Mouse (Mus musculus) mouse trophoblast stem cell (cell line): ENCODE data around the gene Slc9a1.

ENCODE experiments used
- in situ Hi-C, 2 experiments: fragments of 300-500 bp; cut with MseI, MboI; formaldehyde crosslinking; loops; 2 replicates in 1 of 2; 3 replicates in 1 of 2; pipeline ENCODE4 v1.15.1; 2025

Slc9a1 gene

DNA sequence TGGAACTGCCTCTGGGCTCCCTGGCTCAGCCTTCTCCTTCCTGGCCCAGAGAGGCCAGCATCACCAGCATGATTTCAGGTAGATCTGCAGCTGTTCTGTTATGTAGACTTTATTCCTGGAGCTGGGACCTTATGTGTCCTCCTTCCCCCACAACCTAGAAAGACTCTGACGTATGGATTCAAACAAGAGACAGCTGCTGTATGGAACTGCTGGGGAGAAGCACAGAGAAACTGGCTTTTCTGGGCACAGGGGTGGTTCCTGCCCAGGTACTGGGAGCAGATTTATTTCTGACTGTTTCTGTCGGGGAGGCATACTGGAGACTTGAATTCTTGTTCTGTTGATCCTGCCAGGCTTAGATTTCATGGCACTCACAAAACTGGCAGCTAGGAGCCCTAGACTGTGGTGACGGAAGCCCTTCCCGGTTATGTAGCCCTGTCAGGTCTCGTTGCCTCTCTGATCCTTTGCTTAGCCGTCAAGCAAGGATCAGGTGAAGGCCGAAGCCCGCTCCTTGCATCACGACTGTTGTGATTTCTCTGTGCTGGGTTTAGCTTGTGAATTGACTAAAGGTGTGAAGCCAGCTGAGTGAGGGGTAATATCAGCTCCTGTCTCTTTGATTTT, 34.2 kb downstream of the Slc9a1 start:
- in situ Hi-C loops: no loop called here

DNA sequence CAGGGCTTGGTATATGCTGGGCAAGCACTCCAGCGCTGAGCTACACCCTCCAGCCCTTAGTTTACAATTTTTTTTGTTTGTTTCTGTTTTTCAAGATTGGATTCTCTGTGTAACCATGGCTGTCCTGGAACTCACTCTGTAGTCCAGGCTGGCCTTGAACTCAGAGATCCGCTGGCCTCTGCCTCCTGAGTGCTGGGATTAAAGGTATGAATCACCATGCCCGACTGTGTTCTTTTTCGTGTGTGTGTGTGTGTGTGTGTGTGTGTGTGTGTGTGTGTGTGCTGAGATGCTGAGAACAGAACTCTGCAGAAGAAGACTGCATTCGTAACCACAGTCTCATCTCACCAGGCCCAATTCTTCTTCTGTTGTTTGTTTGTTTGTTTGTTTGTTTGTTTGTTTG, 34.8 kb downstream of the Slc9a1 start:
- in situ Hi-C loops: no loop called here

DNA sequence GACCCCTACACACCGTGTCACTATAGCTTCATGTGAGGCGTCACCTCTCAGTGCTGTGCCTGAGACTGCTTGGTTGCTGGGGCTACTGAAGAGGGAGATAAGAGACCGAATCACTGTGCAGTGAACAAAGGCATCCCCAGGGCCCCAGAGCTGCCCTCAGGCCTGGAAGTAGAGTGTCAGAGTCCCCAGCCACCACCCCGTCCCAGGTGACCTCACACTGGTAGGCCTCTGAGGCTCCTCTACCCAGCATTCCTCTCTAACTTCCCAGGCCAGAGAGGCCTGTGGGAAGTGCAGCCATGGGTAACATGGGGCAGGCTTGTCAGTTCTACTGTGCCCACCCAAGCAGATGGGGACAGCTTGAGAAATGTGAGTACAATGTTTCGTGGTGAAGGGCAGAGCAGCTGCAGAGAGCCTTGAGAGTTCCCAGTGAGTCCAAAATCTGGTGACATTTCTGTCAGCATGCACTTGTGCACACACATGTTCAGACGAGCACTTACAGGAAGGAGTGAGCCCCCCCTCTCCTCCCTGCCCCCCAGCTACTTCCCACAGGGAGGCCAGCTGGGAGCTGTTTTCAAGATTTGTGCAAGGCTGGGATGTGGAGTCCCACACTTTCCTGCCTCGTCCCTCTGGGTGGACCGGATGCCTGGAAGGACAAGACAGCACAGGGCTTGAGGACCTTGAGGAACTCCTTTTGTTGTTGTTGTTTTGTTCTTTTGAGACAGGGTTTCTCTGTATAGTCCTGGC, 37.0 kb downstream of the Slc9a1 start:
- in situ Hi-C loops: no loop called here

DNA sequence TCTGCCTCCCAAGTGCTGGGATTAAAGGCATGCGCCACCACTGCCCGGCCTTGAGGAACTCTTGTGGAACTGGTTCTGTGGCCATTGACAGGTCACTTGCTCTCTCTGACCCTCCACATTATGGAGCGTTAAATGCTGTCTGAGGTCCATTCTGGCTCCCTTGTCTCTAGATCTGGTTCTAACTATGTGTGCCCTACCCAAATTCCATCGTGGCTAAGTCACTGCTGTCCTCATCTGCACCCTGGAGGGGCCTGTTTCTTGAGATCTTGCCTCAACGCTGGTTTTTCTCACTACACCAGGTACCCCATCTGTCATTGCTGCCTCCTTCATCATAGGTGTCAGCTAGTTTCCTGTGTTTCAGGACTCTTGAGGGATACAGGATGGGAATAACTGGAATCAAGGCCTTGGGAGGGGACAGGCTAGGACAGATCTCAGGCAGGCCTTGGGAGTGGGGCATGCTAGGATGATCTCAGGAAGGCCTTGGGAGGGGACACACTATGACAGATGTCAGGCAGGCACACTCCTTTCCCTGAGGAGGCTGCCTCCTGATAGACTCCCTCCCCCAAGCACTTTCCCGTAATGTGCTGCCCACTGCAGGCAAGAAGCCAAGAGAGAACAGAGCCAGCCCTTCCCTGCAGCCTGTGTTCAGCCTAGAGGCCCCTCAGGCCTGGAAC, 37.7 kb downstream of the Slc9a1 start:
- in situ Hi-C loops: no loop called here

DNA sequence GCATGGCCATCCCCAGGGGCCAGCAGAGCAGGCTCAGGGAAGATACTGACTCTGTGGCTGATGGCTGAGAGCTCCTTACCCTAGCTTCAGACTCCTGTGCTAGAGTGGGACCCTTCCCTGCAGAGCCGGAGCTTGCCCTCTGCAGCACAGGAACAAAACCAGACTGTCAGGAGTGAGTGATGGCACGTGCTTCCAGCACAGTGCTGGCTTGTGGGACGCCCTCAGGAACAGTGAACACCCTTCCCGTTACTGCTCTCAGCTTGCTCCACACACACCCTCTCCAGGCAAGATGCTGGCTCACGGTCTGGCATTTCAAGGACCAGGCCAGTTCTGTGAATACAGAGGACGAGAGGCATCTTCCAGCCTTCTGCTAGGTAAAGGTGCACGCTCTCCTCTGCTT, 38.5 kb downstream of the Slc9a1 start:
- in situ Hi-C loops: no loop called here

DNA sequence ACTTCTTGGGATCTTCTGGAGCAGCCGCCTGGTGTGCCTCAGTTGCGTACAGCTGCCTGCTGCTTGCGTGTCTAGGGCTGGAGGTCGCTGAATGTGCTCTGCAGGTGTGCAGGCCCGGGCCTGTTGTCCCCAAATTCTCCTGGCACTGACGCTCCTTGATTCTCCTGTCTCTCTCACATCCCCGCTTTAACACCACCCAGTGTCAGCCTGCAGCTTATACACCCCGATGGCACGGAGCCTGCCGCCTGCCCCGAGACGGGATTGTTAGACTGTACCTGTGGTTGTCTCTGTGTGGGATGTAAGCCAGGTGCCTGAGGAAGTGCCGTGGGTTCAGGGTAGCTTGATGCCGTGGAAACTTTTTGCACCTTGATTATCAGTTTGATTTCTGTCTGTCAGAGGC, 41.5 kb downstream of the Slc9a1 start:
- in situ Hi-C loops: no loop called here

DNA sequence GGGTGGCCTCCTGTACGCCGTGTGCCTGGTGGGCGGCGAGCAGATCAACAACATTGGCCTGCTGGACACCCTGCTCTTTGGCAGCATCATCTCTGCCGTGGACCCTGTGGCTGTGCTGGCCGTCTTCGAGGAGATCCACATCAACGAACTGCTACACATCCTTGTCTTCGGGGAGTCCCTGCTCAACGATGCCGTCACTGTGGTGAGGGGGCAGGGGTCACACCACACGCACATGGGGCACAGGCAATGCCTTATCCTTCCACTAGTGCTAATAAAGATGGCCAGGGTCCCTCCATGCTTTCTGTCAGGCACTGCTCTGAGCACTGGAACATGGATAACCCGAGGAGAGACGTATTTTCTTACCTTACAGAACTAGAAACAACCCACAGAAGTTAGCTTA, 42.6 kb downstream of the Slc9a1 start:
- in situ Hi-C loops: no loop called here

DNA sequence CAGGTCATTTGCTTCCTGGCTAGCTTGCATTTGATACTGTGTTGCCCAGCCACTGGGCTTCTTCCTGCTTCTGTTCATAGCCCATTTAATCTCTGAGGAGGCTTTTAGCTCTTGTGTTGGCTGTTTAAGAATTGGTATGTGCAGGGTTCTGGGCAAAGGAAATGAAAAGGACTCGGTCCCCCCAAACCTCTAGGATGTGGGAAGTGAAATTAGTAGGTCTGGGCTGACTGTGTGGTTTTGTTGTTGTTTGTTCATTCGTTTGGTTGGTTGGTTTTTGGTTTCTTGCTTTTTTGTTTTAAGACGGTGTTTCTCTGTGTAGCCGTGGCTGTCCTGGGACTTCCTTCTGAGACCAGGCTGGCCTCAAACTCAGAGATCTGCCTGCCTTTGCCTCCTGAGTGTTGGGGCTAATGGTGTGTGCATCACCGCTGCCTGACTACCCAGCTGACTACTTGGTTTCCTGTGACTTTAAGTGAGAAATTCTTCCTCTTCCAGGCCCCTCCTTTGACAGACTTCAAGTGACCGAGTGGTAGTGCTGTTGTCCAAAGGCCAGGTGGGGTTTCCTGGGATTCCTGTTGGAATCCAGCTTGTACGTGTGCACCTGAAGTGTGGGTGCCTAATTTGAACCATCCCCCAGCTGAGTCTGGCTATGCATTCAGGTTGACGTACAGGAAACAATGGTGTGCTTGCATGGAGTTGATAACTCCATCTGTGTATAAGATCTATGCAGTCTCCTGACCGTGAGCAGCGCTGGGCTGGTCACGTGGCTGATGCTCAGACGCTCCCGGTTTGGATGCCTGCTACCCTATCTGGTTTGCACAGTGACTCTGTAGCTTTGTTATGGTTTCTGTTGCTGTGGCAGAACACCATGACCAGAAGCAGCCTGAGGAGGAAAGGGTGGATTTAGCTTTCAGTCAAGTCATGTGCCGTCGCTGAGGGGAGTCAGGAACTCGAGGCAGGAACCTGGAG, 43.4 kb downstream of the Slc9a1 start:
- in situ Hi-C loops: no loop called here

DNA sequence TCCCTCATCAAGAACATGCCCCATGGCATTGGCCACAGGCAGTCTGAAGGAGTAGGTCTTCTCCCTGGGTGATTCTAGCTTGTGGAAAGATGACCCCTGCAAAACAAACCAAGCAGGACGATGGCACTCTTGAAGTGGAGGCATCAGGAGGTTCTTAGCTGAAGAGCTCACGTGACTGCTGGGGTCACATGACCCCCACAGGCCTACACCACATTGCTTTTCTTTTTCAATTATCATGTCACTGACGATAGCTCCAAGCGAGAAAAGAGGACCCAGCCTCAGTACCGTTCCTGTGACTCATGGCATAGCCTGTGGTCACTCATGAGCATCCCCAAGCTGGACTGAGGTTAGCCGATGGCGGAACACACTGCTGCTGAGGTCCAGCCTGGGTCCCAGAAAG, 44.1 kb downstream of the Slc9a1 start:
- in situ Hi-C loops: no loop called here

DNA sequence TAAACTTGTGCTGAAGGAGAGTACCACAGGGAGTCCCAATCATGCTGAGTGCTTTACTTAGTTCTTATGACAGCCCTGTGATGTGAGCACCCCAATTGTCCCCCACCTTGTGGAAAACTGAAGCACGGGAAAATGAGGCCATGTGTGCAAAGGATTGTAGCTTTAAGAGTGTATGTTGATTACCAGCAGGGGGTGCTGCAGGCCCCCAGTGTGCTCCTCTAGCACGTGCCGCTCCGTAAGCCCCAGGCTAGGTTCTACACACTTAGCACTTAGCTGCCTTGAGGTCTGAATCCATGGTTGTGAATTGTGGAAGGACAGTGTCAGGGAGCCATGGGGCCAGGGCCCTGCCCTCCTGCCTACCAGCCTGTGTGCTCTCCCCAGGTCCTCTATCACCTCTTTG, 45.4 kb downstream of the Slc9a1 start:
- in situ Hi-C loops: no loop called here

DNA sequence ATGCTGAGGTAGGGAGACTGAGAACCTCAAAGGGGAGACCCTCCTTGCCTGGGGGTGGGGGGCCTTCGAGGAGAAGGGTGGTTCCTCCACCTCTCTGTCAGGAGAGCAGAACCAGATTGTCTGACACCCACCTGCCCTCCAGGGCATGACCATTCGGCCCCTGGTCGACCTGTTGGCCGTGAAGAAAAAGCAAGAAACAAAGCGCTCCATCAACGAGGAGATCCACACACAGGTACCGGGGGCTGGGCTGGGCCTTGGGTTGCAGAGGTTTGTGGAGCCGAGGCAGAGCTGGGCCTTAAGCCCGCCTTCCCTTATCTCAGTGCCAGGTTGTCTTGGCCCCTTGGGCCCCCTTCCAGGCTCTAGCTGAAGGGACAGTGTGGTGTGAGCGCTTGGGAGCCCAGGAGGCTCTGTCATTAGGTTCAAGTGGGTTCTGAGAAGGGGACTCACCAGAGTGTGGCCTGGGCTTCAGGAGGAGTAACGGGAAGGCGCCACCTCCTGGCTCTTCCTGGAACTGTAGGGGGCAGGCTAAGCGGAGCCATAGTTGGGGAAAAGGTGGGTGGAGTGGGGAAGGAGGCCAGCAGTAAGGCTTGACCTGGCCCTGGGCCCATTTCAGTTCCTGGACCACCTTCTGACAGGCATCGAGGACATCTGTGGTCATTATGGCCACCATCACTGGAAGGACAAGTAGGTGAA, 50.0 kb downstream of the Slc9a1 start:
- in situ Hi-C loops: no loop called here

DNA sequence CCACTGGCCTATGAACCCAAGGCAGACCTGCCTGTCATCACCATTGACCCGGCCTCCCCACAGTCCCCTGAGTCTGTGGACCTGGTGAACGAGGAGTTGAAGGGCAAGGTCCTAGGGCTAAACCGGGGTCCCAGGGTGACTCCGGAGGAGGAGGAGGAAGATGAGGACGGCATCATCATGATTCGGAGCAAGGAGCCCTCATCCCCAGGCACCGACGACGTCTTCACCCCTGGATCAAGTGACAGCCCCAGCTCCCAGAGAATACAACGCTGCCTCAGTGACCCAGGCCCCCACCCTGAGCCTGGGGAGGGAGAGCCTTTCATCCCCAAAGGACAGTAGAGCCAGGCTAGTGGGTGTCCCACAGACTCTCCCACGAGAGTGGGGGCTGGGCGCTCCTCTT, 52.5 kb downstream of the Slc9a1 start:
- in situ Hi-C loops: no loop called here

DNA sequence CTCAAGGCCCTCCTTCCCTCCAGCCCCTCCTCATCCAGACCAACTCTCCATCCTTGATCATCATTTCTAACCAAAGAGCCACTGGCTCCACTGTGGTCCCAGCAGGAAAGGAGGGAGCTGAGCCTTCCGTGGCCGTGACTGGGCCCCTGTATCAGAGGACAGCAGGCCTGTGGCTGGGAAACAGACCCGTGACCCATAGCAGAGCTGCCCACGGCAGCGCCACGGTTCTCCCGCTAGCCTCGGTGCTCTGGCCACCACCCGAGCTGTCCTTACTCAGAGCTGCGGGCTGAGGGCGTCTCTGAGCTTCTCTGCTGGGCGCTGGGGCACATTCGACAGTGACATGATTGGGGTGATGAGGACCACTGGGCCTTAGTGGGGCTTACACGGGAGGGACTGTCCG, 53.1 kb downstream of the Slc9a1 start:
- in situ Hi-C loops: no loop called here

DNA sequence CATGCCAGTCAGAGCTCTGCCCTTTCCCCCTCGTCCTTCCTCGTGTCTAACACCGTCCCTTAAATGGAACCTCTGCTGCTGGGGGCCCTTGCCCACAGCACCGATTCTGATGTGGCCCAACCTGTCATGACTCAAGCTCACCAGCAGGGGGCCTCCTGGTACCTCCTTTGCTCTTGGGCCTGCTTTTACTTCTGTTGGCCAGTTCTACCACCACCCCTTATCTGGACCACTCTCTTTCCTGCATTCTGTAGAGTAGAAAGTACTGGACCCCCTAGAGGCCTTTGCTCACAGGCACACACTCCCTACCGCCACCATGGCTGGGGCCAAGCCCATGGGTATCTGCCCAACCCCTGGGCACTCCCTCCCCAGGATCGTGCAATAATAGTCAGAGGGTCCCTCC, 53.6 kb downstream of the Slc9a1 start:
- in situ Hi-C loops: no loop called here

DNA sequence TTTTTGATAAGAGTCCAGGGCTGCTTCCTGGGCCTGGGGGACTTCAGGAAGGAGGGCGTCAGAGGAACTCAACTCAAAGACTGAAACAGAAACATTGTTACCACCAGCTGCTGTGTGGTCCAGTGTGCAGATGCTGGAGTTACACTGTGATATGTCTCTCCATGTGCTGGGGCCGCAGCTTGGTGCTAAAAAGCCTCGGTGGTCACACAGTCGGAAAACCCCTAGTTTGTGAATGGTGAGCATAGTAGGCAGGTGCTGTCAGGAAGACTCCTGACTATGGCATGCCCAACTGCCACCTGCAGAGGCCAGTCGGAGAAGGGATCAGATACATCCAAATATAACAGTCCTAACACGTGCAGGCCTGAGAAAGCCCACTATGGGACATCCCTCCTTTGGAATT, 54.2 kb downstream of the Slc9a1 start:
- in situ Hi-C loops: no loop called here

DNA sequence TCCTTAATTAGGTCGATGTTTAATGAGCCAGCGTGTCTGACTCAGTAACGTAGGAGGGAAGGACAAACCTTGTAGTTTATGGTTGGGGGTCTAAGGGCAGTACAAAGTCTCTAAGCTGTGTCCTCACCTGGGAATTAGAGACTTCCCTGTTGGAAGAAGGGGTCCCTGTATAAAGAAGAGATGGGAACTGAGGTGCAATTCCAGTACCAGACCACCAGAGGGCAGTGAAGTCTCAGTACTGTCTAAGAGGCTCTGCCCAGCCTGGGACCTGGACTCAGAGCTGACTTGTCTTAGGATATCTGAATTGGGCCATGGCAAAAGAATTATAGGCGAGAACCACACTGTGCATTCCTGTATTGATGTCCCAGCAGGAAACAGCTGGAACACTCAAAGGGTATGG, 54.6 kb downstream of the Slc9a1 start:
- in situ Hi-C loops: no loop called here

DNA sequence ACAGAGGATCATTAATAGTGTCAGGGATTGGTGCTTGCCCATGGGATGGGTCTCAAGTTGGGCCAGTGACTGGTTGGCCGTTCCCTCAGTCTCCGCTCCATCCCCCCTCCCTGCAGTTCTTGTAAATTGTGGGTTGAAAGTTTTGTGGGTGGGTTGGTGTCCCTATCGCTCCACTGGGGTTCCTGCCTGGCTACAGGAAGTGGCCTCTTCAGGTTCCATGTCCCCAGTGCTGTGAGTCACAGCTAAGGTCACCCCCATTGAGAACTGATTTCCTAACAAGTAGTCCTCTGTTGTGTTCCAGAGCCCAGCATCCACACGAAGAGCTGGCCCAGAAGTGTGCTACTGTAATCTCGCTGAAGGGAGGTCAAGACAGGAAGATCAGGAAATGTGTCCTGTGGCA, 56.6 kb downstream of the Slc9a1 start:
- in situ Hi-C loops: no loop called here

DNA sequence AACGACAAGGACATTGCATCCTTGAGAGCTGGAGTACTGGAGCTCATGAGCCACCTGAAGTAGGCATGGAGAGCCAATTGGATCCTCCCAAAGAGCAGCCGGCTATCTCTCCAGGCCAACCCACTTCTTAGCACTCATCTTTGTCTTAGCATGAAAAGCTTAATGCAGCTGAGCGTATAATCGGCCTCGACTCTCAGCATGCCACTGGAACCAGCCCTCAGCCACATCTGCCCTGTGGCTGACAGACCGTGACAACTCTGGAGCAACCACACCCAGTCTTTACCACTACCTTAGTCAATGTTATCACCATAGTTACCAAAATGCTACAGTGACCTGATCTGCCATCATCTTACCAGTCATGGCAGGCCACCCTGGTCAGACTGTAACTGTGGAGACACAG, 62.0 kb downstream of the Slc9a1 start:
- in situ Hi-C loops: no loop called here

DNA sequence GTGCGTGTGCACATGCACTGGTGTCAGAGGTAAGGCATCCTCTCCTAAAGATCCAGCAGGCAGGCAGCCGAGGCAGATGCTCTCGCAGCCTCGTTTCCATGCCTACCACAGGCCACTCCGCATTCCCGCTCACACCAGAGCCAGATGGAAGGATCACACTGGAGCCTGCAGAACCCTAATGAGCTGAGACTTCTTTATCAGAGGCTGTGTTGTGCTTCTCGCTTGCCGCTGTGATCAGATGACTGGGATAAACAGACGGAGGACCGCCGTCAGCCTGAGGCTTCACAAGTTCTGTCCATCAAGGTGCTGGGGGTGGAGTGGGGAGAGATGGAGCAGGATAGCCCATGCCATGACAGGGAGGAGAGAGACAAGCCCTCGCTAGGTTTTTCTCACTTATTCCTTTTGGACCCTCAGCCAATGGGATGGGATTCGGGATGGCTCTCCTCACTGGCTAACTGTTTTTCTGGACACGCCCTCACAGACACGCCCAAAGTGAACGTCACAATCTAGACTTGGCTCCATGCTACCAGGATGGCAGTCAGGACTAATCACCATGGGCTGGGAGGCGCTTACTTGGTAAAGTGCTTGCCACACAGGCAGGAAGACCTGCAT, 63.2 kb downstream of the Slc9a1 start:
- in situ Hi-C loops: no loop called here

DNA sequence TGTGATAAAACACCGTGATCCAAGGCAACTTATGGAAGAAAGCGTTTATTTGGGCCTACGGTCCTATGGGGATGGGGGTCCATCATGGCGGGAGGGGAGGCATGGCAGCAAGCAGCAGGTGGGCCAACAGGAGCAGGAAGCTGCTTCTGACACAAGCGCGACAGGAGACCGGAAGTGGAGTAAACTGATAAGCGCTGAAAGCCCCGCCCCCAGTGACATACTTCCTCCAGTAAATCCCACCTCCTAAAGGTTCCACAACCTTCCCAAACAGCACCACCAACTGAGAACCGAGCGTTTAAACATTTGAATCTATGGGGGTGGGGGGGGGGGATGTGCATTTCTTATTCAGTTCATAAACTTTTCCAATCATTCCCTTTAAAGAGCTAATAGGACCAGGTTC, 66.4 kb downstream of the Slc9a1 start:
- in situ Hi-C loops: no loop called here
